Mouse (Mus musculus): ENCODE data around the gene Ttll3.
A peak's percentile ranks its signal among the peaks of the same experiment; 100 is the strongest.

Gene Ttll3

DNA sequence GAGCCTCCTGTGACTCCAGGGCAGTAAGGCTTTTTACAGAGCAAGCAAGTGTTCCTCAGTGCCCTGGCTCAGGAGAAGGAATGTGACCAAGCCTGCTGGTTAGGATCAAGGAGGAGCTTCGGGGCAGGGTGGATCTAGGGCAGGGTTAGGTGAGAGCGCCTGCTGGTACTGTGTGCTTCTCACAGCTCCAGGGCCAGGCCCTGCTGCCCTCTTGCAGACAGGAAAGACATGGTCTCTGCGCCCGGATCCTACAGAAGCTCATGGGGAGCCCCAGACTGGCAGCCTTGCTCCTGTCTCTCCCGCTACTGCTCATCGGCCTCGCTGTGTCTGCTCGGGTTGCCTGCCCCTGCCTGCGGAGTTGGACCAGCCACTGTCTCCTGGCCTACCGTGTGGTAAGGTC is 69.6 kb downstream of the Ttll3 start:
- peak; percentile 85 for DNase-seq (ENCODE audit: low spot score)

DNA sequence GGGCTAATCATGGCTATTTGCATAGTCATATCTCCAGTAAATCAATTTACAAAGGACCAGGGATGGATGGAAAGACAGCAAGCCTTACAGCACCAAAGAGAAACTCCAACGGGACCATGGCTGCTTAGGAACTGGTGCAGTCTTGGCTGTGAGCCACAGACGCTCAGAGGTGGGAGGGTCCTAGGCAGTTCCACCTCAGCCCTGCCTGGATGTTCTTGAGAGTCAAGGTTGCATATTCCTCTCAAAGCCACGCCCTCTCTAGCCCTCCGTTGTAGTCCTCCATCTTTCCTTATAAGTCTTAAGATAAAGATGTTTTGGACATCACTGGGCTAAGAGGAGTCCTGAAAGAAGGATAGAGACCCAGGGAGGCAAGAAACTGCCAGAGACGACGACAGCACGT is 75.0 kb downstream of the Ttll3 start:
- no peak for DNase-seq (ENCODE audit: low spot score)

All from lung, postnatal 25 days (tissue).